Mouse (Mus musculus) embryonic facial prominence, embryonic 10.5 days (tissue): ENCODE measurements around the gene Camta1. TPM values are rescaled to one million over a fixed set of nuclear protein-coding genes. Genes with fewer than 3 reads are reported as not detected.

Experiments used
- DNase-seq: peaks from one replicate; pipeline ENCODE4 v3.0.0-alpha.2; 2017; ENCODE audit warnings: low spot score
- H3K27ac ChIP-seq: fragments of 300-500 bp; sonication (generic); replicated peaks from 2 replicates; pipeline ENCODE4 v1.5.1; 2016; ENCODE audit warnings: mild to moderate bottlenecking
- H3K27me3 ChIP-seq: fragments of 300-500 bp; sonication (generic); replicated peaks from 2 replicates; pipeline ENCODE4 v1.6.1; 2016; ENCODE audit warnings: low read depth, mild to moderate bottlenecking; ENCODE audit not compliant: poor library complexity, severe bottlenecking
- H3K36me3 ChIP-seq: fragments of 300-500 bp; sonication (generic); replicated peaks from 2 replicates; pipeline ENCODE4 v1.6.1; 2016; ENCODE audit warnings: mild to moderate bottlenecking, moderate library complexity
- H3K4me1 ChIP-seq: fragments of 300-500 bp; sonication (generic); 2 replicates; pipeline ENCODE4 v1.6.1; 2016
- H3K4me3 ChIP-seq: fragments of 300-500 bp; sonication (generic); 2 replicates; pipeline ENCODE4 v1.5.1; 2016; ENCODE audit warnings: mild to moderate bottlenecking, moderate library complexity
- H3K9me3 ChIP-seq: fragments of 300-500 bp; sonication (generic); 2 replicates; pipeline ENCODE4 v1.6.1; 2016; ENCODE audit warnings: mild to moderate bottlenecking
- WGBS: fragments of 180-500 bp; shearing (Covaris S2); methylation state at CpG from one replicate; pipeline ENCODE4 v1.1.7; 2016; 5-methylcytosine and 5-hydroxymethylcytosine counted together
- polyA plus RNA-seq: library from polyadenylated mRNA; unstranded; fragments of >200 nt; fragmentation: Nextera tagmentation; extraction: Ambion mirVana; gene quantifications from 2 replicates; pipeline ENCODE4 v1.2.1, GENCODE M21; 2016

Gene Camta1
- polyA plus RNA-seq, 1 experiment from 2014 or later: 110 TPM

- no peak for DNase-seq
- Histone ChIP-seq H3K27ac (no peak overlapping the region), H3K27me3 (no peaks in the 10 kb centered on the region), H3K9me3 (0 out of 2 replicates have a peak, but pooled peaks cover 2% of the 10 kb centered on the region), H3K4me1 (no peaks in the 10 kb centered on the region), H3K4me3 (no peak overlapping the region), H3K36me3 (no peaks in the 10 kb centered on the region)
- WGBS: 71% methylated on average over 4 of the region's 4 CpGs
Observed at GRCm38 (mm10) chr4:151510417-151510816, 351.3 kb downstream of the Camta1 start.

GRCm38 (mm10) chr4:151506701-151507100, 355.0 kb downstream of the Camta1 start:
- Histone ChIP-seq H3K9me3 (0 out of 2 replicates have a peak, but pooled peaks cover 2% of the 10 kb centered on the region), H3K27ac (no peak overlapping the region), H3K4me1 (no peaks in the 10 kb centered on the region), H3K27me3 (no peaks in the 10 kb centered on the region), H3K36me3 (no peaks in the 10 kb centered on the region), H3K4me3 (no peak overlapping the region)
- 87% methylated on average over 6 of the region's 6 CpGs for WGBS
- DNase-seq: no peak

- Histone ChIP-seq H3K27ac (no peak overlapping the region), H3K4me1 (no peaks in the 10 kb centered on the region), H3K9me3 (peaks cover 6% of the 10 kb centered on the region; the same call in 1 of the 2 replicates), H3K27me3 (no peaks in the 10 kb centered on the region), H3K4me3 (no peak overlapping the region), H3K36me3 (no peaks in the 10 kb centered on the region)
- WGBS: 82% methylated on average over 5 of the region's 5 CpGs
- DNase-seq: no peak
Observed at GRCm38 (mm10) chr4:151498481-151499276, 363.0 kb downstream of the Camta1 start.

- no peaks in the 10 kb centered on the region for H3K27me3 ChIP-seq
- no peaks in the 10 kb centered on the region for H3K4me1 ChIP-seq
- WGBS: 90% methylated on average over 5 of the region's 5 CpGs
- H3K9me3 ChIP-seq: peaks cover 6% of the 10 kb centered on the region; the same call in 1 of the 2 replicates
- no peak overlapping the region for H3K4me3 ChIP-seq
- no peaks in the 10 kb centered on the region for H3K36me3 ChIP-seq
- no peak for DNase-seq
- no peak overlapping the region for H3K27ac ChIP-seq
Observed at GRCm38 (mm10) chr4:151496581-151496980, 365.1 kb downstream of the Camta1 start.

- WGBS: 84% methylated on average over 11 of the region's 11 CpGs
- Histone ChIP-seq H3K9me3 (peaks cover 6% of the 10 kb centered on the region; the same call in 1 of the 2 replicates), H3K4me3 (no peak overlapping the region), H3K27ac (no peak overlapping the region), H3K36me3 (no peaks in the 10 kb centered on the region), H3K27me3 (no peaks in the 10 kb centered on the region), H3K4me1 (no peaks in the 10 kb centered on the region)
- no peak for DNase-seq
Observed at GRCm38 (mm10) chr4:151495276-151495882, 366.3 kb downstream of the Camta1 start.

- no peaks in the 10 kb centered on the region for H3K9me3 ChIP-seq
- no peaks in the 10 kb centered on the region for H3K27me3 ChIP-seq
- H3K27ac ChIP-seq: no peak overlapping the region
- 86% methylated on average over 10 of the region's 10 CpGs for WGBS
- H3K4me1 ChIP-seq: no peaks in the 10 kb centered on the region
- H3K4me3 ChIP-seq: no peak overlapping the region
- no peaks in the 10 kb centered on the region for H3K36me3 ChIP-seq
- no peak for DNase-seq
Observed at GRCm38 (mm10) chr4:151492786-151493185, 368.9 kb downstream of the Camta1 start.

- Histone ChIP-seq H3K4me3 (no peak overlapping the region), H3K27me3 (peaks cover 18% of the 10 kb centered on the region), H3K9me3 (0 out of 2 replicates have a peak, but pooled peaks cover 5% of the 10 kb centered on the region), H3K36me3 (no peaks in the 10 kb centered on the region), H3K27ac (no peak overlapping the region), H3K4me1 (peaks cover 12% of the 10 kb centered on the region)
- WGBS: 46% methylated on average over 8 of the region's 8 CpGs
- no peak for DNase-seq
Observed at GRCm38 (mm10) chr4:151483977-151484313, 377.7 kb downstream of the Camta1 start.

- Histone ChIP-seq H3K4me3 (no peak overlapping the region), H3K4me1 (peaks cover 12% of the 10 kb centered on the region), H3K27ac (no peak overlapping the region), H3K36me3 (no peaks in the 10 kb centered on the region), H3K27me3 (peaks cover 18% of the 10 kb centered on the region), H3K9me3 (0 out of 2 replicates have a peak, but pooled peaks cover 5% of the 10 kb centered on the region)
- WGBS: 10% methylated on average over 21 of the region's 21 CpGs
- DNase-seq: peak; percentile 78
Observed at GRCm38 (mm10) chr4:151483299-151483976, 378.2 kb downstream of the Camta1 start.

- peaks cover 16% of the 10 kb centered on the region for H3K27me3 ChIP-seq
- 0 out of 2 replicates have a peak, but pooled peaks cover 5% of the 10 kb centered on the region for H3K9me3 ChIP-seq
- H3K4me3 ChIP-seq: no peak overlapping the region
- H3K4me1 ChIP-seq: peaks cover 12% of the 10 kb centered on the region
- no peak for DNase-seq
- WGBS: 89% methylated on average over 3 of the region's 3 CpGs
- H3K27ac ChIP-seq: no peak overlapping the region
- no peaks in the 10 kb centered on the region for H3K36me3 ChIP-seq
Observed at GRCm38 (mm10) chr4:151480928-151481327, 380.7 kb downstream of the Camta1 start.

GRCm38 (mm10) chr4:151477950-151478349, 383.7 kb downstream of the Camta1 start:
- no peak overlapping the region for H3K27ac ChIP-seq
- no peak for DNase-seq
- no peak overlapping the region for H3K4me3 ChIP-seq
- 0 out of 2 replicates have a peak, but pooled peaks cover 5% of the 10 kb centered on the region for H3K9me3 ChIP-seq
- H3K4me1 ChIP-seq: peaks cover 2% of the 10 kb centered on the region; the same call in 1 of the 2 replicates
- WGBS: 86% methylated on average over 6 of the region's 6 CpGs
- no peaks in the 10 kb centered on the region for H3K36me3 ChIP-seq
- no peaks in the 10 kb centered on the region for H3K27me3 ChIP-seq

- Histone ChIP-seq H3K36me3 (no peaks in the 10 kb centered on the region), H3K27me3 (no peaks in the 10 kb centered on the region), H3K9me3 (no peaks in the 10 kb centered on the region), H3K27ac (no peak overlapping the region), H3K4me3 (no peak overlapping the region), H3K4me1 (peaks cover 2% of the 10 kb centered on the region; the same call in 1 of the 2 replicates)
- 77% methylated on average over 16 of the region's 16 CpGs for WGBS
- no peak for DNase-seq
Observed at GRCm38 (mm10) chr4:151474895-151475470, 386.7 kb downstream of the Camta1 start.

GRCm38 (mm10) chr4:151471886-151472285, 389.8 kb downstream of the Camta1 start:
- Histone ChIP-seq H3K27ac (no peak overlapping the region), H3K4me3 (no peak overlapping the region), H3K36me3 (no peaks in the 10 kb centered on the region), H3K9me3 (no peaks in the 10 kb centered on the region), H3K4me1 (peaks cover 2% of the 10 kb centered on the region; the same call in 1 of the 2 replicates), H3K27me3 (no peaks in the 10 kb centered on the region)
- 86% methylated on average over 4 of the region's 4 CpGs for WGBS
- no peak for DNase-seq
